Mouse (Mus musculus): Measurements from ENCODE around the gene Hoxc9. TPM values are rescaled to one million over a fixed set of nuclear protein-coding genes. Genes with fewer than 3 reads are reported as not detected.

Gene Hoxc9
- total RNA-seq, 2 experiments from 2014 or later: not detected

- intact Hi-C loops (cut with DNase I): loop anchor here (1.0 to 5.0 kb wide), 3 partner anchors 109 to 159 kb away; no protein-coding TSS in a partner anchor
- peak; percentile 40 to 44 for DNase-seq (ENCODE audit: low spot score in 2 of 2)
Measured at GRCm38 (mm10) chr15:103013238-103013984, 37.2 kb downstream of the Hoxc9 start.

DNA sequence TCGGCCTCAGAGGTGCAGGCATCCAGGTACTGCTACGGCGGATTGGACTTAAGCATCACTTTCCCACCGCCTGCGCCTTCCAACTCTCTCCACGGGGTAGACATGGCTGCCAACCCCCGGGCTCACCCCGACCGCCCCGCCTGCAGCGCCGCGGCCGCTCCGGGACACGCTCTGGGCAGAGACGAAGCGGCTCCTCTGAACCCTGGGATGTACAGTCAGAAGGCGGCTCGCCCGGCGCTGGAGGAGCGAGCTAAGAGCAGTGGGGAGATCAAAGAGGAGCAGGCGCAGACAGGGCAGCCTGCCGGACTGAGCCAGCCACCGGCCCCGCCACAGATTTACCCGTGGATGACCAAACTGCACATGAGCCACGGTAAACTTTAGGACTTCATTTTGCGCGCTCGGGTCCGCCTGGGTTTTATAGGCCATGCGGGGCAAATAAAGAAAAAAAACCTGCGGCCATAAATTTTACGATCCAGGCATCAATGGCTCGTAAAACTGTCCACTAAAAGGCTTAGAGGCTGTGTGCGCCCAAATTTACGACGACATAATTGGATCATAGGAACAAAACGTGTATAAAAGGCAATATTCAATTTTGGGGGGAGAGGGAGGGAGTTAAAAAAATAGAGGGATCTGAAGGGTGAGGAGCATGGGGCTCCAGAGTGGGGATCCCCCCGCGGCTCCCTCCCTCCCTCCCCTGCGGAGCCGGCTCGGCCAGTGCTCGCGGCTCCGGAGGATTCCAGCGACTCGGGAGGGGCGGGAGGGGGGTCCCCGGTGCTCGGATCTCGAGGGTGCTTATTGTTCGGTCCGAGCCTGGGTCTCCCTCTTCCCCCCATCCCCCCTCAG lies 38.1 kb downstream of the Hoxc9 start:
- no peak for DNase-seq (ENCODE audit: low spot score in 2 of 2)
- intact Hi-C loops (cut with DNase I): loop anchor here (5.0 kb wide), 1 partner anchor 108 kb away; no protein-coding TSS in a partner anchor

DNA sequence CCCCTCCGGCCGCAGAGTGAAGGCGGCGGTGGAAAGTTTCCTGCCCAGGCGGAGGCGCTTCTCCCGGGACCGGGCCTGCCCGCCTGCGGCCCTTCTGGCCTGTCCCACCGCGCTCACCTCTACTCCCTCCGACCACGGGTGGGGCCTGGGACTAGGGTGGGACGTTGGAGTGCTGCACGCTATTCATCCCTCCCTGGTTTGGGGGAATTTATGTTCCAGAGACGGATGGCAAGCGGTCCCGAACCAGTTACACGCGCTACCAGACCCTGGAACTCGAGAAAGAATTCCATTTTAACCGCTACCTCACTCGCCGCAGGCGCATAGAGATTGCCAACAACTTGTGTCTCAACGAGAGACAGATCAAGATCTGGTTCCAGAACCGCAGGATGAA lies 38.8 kb downstream of the Hoxc9 start:
- DNase-seq (ENCODE audit: low spot score in 2 of 2): no peak
- intact Hi-C loops (cut with DNase I): no loop called here

- DNase-seq (ENCODE audit: low spot score in 2 of 2): no peak
- intact Hi-C loops (cut with DNase I): no loop called here
Measured at GRCm38 (mm10) chr15:103015406-103016166, 39.3 kb downstream of the Hoxc9 start.

DNA sequence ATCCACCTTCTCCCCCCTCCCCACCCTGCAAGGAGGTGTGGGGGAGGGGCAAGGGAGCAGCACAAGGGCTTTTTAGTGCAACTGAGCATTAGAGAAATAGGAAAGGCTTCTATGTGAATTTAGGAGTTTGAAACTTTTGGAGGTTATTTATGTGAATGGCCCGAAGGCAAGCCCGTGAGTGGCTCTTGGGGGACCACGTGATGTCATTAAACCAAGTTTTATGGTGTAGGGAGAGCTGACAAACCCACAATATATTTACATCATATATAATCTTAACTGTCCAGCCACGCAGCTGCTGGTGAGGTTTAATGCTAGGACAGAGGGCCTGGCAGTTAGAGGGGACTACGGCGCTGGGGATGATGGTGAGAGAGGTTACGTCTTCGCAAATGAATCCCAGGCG lies 42.4 kb downstream of the Hoxc9 start, which contains the start of gene Hoxc4:
Hoxc4 (plus strand) TSS at position 299 of the 400 bp plus-strand sequence.
- intact Hi-C loops (cut with DNase I): no loop called here

DNA sequence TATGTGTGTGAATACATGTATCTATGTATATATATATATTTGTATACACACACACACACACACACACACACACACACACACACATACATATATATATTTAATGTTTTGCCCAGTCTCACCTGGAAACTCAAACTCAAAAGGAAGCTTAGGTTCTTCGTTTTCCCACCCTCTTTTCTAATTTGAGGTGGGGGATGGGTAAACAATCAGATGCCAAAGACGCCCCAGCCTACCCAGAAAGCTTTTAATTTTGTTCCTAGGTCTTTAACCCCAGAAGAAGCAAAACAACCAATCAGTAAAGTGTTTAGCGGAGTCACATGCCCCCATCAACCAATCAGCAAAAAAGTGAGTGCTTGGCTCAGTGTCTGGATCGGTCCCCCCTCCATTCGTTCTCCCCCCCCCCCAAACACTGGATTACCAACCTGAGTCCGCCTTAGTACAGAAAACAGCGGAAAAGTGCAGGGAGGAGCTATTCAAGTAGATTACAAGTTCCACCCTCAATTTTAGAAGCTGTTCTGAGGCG lies 44.7 kb downstream of the Hoxc9 start:
- DNase-seq (ENCODE audit: low spot score in 2 of 2): no peak
- intact Hi-C loops (cut with DNase I): no loop called here

More for the DNA sequence above, 42.4 kb downstream of the Hoxc9 start, which contains the start of gene Hoxc4:
- DNase-seq (ENCODE audit: low spot score in 2 of 2): no peak

DNA sequence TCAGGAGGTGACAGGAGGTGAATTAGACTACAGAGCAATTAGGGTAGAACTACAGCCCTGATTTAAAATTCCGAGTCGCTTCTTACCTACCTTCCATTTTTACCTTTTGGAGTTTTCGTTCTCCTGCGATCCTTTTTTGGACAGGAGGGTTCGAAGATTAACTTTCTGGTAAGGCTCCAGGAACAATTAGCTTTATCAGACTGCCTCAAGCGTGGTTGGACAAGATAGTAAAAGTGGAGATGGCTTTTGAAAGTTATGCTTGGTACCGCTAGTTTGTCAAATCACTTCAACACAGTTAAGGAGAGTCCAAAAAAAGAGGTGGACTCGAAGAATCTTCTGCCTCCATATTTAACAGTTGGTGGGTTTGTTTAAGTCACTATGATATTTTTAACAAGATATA lies 45.3 kb downstream of the Hoxc9 start:
- intact Hi-C loops (cut with DNase I): no loop called here
- DNase-seq (ENCODE audit: low spot score in 2 of 2): no peak

DNA sequence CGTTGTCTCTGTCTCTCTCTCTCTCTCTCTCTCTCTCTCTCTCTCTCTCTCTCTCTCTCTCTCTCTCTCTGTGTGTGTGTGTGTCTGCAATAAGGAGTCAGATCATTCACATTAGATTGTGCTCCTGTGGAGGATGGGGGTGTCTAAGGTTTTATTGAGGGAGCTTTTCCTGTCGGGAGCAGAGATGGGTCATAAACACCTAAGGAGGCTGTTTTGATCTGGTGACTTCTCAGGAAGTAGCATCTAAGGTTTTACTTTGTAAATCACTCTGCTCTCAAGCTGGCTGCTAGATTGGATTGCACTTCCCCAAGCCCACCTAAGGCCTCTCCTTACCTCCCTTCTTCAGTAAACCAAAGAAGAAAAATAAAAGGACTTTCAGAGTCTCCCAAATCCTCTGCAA lies 47.9 kb downstream of the Hoxc9 start:
- no peak for DNase-seq (ENCODE audit: low spot score in 2 of 2)
- intact Hi-C loops (cut with DNase I): no loop called here

GRCm38 (mm10) chr15:103027266-103028235 lies 51.3 kb downstream of the Hoxc9 start:
- intact Hi-C loops (cut with DNase I): no loop called here
- no peak for DNase-seq (ENCODE audit: low spot score in 2 of 2)

DNA sequence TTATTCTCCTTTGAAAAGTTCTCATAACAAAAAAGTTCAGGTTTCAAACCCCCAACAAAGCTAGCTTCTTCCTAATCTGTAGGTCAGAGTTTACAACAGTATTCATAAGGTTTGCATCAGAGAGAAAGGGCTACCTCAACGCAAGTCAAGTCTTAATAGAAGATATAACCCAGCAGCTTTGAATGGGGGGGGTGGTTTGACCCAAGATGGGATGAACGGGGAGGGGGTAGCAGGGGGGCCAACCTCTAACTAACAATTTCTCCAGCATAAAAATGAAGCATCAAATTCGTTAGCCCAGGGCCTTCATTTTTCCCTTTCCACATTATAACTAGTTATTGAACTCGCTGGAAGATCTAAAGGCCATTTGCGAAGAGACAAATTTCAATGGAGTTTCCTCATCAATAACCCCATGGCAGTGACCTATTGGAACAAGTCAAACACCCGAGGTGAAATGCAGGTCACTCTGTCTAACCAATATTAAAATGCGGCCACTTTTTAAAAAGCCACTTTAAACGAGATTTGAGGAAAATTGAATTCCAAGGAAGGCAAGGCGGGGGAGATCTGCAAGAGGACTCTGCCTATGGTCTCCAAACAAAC lies 52.8 kb downstream of the Hoxc9 start:
- no peak for DNase-seq (ENCODE audit: low spot score in 2 of 2)
- intact Hi-C loops (cut with DNase I): no loop called here

GRCm38 (mm10) chr15:103030142-103030541 lies 53.9 kb downstream of the Hoxc9 start:
- intact Hi-C loops (cut with DNase I): loop anchor here (10.0 kb wide), 1 partner anchor 105 kb away; the partner anchor contains the start of gene Hoxc13
- no peak for DNase-seq (ENCODE audit: low spot score in 2 of 2)

DNA sequence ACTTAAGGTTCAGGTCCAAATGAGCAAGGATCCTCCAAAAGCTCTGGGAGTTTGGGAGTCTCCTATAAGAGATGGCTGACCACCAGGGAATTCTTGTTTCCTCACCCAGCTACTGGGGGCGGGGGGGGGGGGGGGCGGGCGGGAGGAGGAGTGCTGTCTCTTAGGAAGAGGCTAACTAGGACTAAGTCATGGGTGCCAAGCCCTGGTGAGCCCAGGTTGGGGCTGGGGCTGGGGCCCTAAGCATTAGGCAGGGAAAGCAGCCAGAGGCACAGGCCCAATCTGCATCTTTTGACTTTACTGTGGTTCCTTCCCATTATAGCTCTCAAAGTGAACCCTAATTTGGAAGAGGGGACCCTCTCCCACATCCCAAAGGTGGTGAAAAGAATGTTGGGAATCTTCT lies 55.9 kb downstream of the Hoxc9 start:
- DNase-seq (ENCODE audit: low spot score in 2 of 2): no peak
- intact Hi-C loops (cut with DNase I): loop anchor here (10.0 kb wide), 1 partner anchor 107 kb away; the partner anchor contains the start of gene Hoxc13

GRCm38 (mm10) chr15:103032646-103033575 lies 56.7 kb downstream of the Hoxc9 start:
- intact Hi-C loops (cut with DNase I): loop anchor here (10.0 kb wide), 1 partner anchor 108 kb away; the partner anchor contains the start of gene Hoxc13

DNA sequence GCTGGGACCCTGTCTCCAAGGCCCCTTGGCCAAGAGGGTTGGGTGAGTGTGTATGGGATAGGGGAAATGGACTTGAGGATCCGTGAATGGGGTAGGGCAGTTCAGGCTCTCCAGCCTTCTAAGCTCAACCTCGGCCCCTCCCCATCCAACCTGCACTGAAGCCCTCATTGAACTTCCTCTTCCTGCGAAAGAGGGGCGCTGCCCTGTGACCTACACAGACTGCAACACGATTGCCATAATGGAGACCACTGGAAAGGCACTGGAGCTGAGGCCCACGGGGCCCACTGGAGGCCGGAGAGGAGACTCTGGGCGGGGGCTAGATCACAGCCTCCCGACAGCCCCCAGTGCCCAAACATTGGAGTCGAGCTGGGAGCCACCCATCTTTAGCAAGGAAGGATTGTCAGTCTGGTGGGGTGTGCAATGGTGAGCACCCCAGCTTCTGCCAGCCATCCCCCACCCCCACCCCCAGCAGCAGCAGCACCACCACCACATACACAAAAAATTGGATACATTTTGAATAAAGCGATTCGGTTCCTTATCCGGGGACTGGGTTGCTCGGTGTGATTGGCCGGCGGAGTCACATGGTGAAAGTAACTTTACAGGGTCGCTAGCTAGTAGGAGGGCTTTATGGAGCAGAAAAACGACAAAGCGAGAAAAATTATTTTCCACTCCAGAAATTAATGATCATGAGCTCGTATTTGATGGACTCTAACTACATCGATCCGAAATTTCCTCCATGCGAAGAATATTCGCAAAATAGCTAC lies 58.0 kb downstream of the Hoxc9 start:
- intact Hi-C loops (cut with DNase I): loop anchor here (10.0 kb wide), 1 partner anchor 109 kb away; the partner anchor contains the start of gene Hoxc13
- no peak for DNase-seq (ENCODE audit: low spot score in 2 of 2)

More at GRCm38 (mm10) chr15:103032646-103033575, 56.7 kb downstream of the Hoxc9 start:
- DNase-seq (ENCODE audit: low spot score in 2 of 2): no peak

Measured in left cerebral cortex, postnatal 25 days (tissue).